Mouse (Mus musculus) midbrain, embryonic 10.5 days (tissue): ENCODE results near the gene Farsa. TPM values are rescaled to one million over a fixed set of nuclear protein-coding genes. Genes with fewer than 3 reads are reported as not detected.
"Not testable (repeated sequence)": the region's sequence is repeated elsewhere in the genome, so short reads cannot be mapped to it uniquely, and the experiment has no call there.

Source experiments
- DNase-seq: peaks from one replicate; pipeline ENCODE4 v3.0.0-alpha.2; 2017; ENCODE audit warnings: low spot score
- H3K27ac ChIP-seq: fragments of 300-500 bp; sonication (generic); replicated peaks from 2 replicates; pipeline ENCODE4 v1.5.1; 2016; ENCODE audit warnings: mild to moderate bottlenecking
- H3K27me3 ChIP-seq: fragments of 300-500 bp; sonication (generic); 2 replicates; pipeline ENCODE4 v1.6.1; 2016; ENCODE audit warnings: low read depth, mild to moderate bottlenecking; ENCODE audit not compliant: poor library complexity, severe bottlenecking
- H3K36me3 ChIP-seq: fragments of 300-500 bp; sonication (generic); 2 replicates; pipeline ENCODE4 v1.6.1; 2016; ENCODE audit warnings: mild to moderate bottlenecking, moderate library complexity
- H3K4me1 ChIP-seq: fragments of 300-500 bp; sonication (generic); 2 replicates; pipeline ENCODE4 v1.6.1; 2016
- H3K4me3 ChIP-seq: fragments of 300-500 bp; sonication (generic); 2 replicates; pipeline ENCODE4 v1.5.1; 2016; ENCODE audit warnings: mild to moderate bottlenecking, moderate library complexity
- H3K9me3 ChIP-seq: fragments of 300-500 bp; sonication (generic); replicated peaks from 2 replicates; pipeline ENCODE4 v1.6.1; 2016; ENCODE audit warnings: mild to moderate bottlenecking
- WGBS: fragments of 180-500 bp; shearing (Covaris S2); methylation state at CpG from one replicate; pipeline ENCODE4 v1.1.7; 2016; 5-methylcytosine and 5-hydroxymethylcytosine counted together
- polyA plus RNA-seq: library from polyadenylated mRNA; unstranded; fragments of >200 nt; fragmentation: Nextera tagmentation; extraction: Ambion mirVana; gene quantifications from 2 replicates; pipeline ENCODE4 v1.2.1, GENCODE M21; 2016

Farsa gene
- polyA plus RNA-seq, 1 experiment from 2014 or later = 133 TPM

DNA sequence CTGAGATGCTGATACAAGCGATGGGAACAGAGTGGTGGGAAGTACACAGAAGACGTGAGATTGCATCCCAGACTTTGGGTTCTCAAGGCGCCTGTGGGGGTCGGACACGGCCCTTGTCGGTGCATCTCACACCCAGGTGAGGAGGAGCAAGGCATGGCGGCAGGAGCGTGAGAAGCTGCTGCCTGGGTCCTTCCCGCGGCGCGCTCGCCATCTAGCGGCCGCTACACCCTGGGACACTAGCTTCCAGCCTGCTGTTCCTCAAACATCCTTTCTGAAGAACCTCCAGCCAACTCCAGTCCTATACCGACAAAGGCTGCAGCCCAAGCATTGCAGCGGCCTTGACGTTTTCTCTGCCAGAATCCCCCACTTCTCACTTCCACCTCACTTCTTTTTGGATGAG, 33.1 kb upstream of the Farsa start:
- peak overlapping the region; percentile 38; the same call in 1 of the 2 replicates for H3K27ac ChIP-seq
- no peaks in the 10 kb centered on the region for H3K36me3 ChIP-seq
- DNase-seq = peak; percentile 75
- H3K9me3 ChIP-seq = no peaks in the 10 kb centered on the region
- peak overlapping the region; percentile 36 for H3K4me3 ChIP-seq
- H3K4me1 ChIP-seq = peaks cover 16% of the 10 kb centered on the region
- H3K27me3 ChIP-seq = peaks cover 39% of the 10 kb centered on the region
- under 1% methylated on average over 18 of the region's 18 CpGs for WGBS

DNA sequence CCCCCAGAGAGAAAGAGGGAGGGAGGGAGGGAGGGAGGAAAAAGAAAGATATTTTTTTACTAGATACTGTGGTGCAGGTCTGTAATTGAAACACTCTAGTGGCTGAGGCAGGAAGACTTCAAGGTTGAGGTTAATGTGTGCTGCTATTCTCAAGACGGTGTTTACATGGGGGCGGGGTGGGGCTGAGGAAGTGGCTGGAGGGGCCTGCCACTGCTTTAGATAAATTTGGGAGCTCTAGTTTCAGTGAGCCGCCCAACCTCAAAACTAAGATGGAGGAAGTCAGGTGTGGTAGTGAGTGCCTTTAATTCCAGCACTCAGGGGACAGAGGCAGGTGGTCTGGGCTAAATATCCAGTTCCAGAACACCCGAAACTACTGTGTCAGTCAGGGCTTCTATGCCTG, 31.2 kb upstream of the Farsa start:
- H3K9me3 ChIP-seq = no peaks in the 10 kb centered on the region
- 76% methylated on average over 4 of the region's 4 CpGs for WGBS

DNA sequence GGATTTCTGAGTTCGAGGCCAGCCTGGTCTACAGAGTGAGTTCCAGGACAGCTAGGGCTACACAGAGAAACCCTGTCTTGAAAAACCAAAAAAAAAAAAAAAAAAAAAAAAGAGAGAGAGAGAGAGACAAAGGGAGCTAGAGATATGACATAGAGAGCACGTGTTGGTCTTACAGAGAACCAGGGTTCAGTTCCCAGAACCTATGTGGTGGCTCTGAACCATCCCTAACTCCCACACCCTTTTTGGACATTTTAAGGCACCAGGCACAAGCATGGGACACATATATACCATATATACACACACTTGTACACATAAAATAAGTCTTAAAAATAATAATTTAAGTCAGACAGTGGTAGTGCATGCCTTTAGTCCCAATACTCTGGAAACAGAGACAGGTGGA, 30.3 kb upstream of the Farsa start:
- not testable (repeated sequence) for H3K4me3 ChIP-seq, H3K27ac ChIP-seq, H3K36me3 ChIP-seq, DNase-seq, H3K9me3 ChIP-seq
- H3K27me3 ChIP-seq = peaks cover 35% of the 10 kb centered on the region
- peaks cover 16% of the 10 kb centered on the region for H3K4me1 ChIP-seq
- 87% methylated on average over 2 of the region's 2 CpGs for WGBS

More for the DNA sequence above, 31.2 kb upstream of the Farsa start:
- no peak overlapping the region for H3K27ac ChIP-seq
- H3K4me1 ChIP-seq = peaks cover 16% of the 10 kb centered on the region
- peaks cover 39% of the 10 kb centered on the region for H3K27me3 ChIP-seq
- no peak for DNase-seq
- H3K36me3 ChIP-seq = no peaks in the 10 kb centered on the region
- H3K4me3 ChIP-seq = no peak overlapping the region

DNA sequence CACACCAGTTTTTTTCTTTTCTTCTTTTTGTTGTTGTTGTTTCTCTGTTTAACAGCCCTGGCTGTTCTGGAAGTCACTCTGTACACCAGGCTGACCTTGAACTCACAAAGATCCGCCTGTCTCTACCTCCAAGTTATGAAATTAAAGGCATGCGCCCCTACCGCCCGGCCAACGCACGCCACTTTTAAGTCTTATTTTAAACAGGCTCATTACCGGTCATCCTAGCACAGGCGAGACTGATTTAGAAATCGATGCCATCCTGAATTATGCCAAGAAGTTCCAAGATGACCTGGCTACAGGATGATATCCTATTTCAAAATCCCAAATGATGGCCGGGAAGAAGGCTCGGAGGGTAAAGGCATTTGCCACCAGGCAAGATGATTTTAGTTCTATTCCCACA, 25.3 kb upstream of the Farsa start, which contains the start of gene Gadd45gip1:
TSS of gene Gadd45gip1 (plus strand) at position 33 of the 400 bp plus-strand sequence.
- Histone ChIP-seq H3K27me3 (no peaks in the 10 kb centered on the region), H3K36me3 (peaks cover 32% of the 10 kb centered on the region), H3K4me1 (peaks cover 8% of the 10 kb centered on the region), H3K27ac (peak within 1 kb of the TSS; percentile 99), H3K4me3 (peak within 1 kb of the TSS; percentile 99), H3K9me3 (no peaks in the 10 kb centered on the region; the same call in 1 of the 2 replicates)
- no peak for DNase-seq
- 82% methylated on average over 11 of the region's 11 CpGs for WGBS

DNA sequence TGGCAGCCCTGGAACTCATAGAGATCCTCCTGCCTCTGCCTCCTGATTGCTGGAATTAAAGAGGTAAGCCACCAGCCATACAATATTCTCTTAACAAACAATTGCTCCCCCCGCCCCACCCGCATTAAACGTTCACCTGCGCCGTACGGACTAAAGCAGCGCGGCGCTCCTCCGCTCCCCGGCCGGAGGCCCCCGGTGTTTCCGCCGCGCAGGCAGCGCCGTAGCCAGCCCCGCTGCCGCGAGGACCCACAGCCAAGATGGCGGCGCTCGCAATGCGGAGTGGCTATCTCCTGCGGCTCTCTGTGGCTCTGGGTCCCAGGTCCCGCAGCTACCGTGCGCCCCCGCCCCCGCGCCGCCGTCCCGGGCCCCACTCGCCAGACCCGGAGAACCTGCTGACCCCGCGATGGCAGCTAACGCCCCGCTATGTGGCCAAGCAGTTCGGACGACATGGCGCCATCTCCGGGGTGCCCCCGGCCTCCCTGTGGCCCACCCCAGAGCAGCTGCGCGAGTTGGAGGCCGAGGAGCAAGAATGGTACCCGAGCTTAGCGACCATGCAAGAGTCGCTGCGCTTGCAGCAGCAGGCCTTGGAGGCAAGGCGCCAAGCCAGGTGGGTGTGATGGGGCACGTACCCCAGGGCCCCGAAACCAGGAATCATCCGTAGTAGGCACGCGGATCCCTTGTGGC, 24.6 kb upstream of the Farsa start:
- Histone ChIP-seq H3K27ac (peak overlapping the region; percentile 99), H3K27me3 (no peaks in the 10 kb centered on the region), H3K9me3 (no peaks in the 10 kb centered on the region; the same call in 1 of the 2 replicates), H3K36me3 (peaks cover 39% of the 10 kb centered on the region), H3K4me1 (peaks cover 13% of the 10 kb centered on the region), H3K4me3 (peak overlapping the region; percentile 99)
- 2% methylated on average over 59 of the region's 59 CpGs for WGBS
- DNase-seq = peak; percentile 84

DNA sequence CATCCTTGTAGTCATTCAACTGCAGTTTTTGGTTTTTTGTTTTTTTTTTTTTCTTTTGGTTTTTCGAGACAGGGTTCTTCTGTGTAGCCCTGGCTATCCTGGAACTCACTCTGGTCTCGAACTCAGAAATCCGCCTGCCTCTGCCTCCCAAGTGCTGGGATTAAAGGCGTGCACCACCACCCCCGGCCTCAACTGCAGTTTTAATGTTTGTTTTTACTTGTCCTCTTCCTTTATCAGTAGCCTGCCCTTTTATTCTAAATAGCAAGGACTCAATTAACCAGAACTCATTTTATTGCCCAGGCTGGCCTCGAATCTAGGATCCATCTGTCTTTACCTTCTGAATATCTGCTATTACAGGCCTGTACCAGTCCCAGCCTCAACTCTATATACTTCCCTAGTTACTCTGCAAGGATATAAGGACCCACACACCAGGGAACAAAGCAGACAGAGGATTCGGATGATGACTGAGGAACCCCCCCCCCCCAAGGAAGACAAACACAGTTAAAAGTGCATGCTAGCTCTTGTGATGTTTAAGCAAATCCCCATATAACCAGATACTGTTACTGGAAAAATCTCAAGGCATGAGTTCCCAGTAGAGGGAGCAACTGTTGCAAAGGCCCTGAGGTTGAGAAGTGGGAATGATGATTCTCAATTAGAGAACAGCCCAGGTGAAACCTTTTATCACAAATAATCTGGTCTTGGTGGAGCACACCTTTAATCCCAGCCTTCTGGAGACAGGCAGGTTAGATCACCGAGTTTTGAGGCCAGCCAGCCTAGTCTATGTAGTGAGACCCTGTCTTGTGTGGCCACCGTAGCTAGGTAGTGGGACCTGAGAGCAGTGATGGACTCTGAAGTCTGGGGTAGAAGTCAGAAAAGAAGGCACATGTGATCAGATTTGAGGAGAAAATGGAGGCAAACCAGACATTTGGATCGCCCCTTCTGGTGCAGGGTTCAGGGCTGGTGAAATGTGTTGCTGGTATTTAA, 23.7 kb upstream of the Farsa start:
- peak overlapping the region; percentile 99 for H3K27ac ChIP-seq
- no peaks in the 10 kb centered on the region; the same call in 1 of the 2 replicates for H3K9me3 ChIP-seq
- no peak for DNase-seq
- H3K4me1 ChIP-seq = peaks cover 21% of the 10 kb centered on the region
- H3K27me3 ChIP-seq = no peaks in the 10 kb centered on the region
- H3K4me3 ChIP-seq = peak overlapping the region; percentile 99
- peaks cover 48% of the 10 kb centered on the region for H3K36me3 ChIP-seq
- WGBS = 75% methylated on average over 10 of the region's 10 CpGs

DNA sequence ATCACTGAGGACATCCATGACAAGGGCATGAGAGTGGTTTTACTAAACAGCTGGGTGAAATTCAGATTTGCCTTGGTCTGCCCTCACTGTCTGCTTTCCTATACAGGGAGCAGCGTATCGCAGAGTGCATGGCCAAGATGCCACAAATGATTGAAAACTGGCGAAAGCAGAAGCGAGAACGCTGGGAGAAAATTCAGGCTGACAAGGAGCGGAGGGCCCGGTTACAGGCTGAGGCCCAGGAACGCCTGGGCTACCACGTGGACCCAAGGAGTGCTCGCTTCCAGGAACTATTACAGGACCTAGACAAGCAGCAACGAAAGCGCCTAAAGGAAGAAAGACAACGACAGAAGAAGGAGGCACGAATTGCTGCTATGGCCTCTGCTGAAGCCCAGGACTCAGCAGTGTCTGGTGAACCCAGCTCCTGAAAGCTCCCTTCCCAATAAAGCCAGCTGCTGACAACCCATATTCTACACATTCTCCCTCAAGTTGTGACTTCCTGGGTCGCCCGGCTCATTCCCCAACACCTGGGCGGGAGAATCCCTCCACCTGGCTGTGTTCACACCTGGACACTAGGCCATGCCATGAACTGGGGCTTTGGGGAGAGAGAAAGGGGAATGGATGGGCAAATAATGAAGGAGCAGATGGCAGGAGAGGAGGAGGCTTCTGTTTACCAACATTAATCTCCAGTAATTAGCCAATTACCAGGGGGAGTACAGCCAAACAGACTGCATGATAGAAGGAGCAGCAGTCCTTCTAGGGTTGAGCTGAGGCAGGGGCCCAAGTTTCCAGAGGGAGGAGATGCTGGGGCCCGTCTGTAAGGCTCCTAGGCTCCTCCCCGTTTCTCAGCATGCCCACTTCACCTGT, 22.6 kb upstream of the Farsa start:
- Histone ChIP-seq H3K27ac (no peak overlapping the region), H3K36me3 (peaks cover 59% of the 10 kb centered on the region), H3K27me3 (no peaks in the 10 kb centered on the region), H3K4me3 (peak overlapping the region; percentile 99), H3K4me1 (peaks cover 32% of the 10 kb centered on the region), H3K9me3 (no peaks in the 10 kb centered on the region; the same call in 1 of the 2 replicates)
- DNase-seq = no peak
- 90% methylated on average over 19 of the region's 19 CpGs for WGBS

DNA sequence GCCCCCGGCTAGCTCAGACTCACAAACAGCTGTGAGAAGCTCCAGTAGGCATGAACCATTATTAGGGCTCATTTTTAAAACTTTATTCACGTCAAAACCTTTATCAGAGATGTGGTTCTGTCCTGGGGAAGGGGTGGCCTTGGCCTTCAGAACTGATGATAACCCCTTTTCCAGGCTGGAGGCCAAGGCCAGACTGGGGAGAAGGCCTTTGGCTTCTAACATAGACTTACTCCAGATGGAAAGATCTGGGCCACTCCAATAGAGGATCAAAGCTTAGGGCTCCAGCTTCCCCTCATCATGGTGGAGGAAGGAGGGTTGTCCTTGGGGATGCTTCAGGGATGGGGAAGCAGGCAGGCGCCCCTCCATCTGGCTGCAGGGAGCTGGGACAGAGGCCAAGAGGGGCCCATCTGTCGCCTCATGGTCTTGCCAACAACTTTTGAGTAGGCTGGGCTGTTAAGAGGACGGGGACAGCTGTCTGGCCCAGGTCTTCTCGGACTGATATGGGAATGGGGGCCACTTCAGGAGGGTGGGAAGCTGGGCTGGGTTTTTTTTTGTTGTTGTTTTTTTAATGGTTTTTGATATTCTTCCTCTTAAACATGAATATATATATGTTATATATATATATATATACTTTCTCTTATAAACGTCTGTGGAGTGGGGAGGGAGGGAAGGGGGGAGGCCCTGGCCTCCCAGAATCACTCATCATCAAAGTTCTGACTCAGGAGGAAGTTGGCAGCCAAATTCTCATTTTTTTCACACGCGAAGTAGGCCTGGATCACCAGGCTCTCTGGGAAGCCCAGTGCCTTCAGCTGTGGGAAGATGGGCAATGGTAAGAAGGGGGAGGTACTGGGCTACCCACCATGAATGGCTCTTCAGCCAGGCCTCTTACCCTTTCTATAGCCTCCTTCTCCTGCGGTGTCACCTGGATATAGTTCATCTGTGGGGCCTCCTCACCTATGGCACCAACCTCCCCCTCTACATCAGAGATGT, 21.6 kb upstream of the Farsa start:
- H3K36me3 ChIP-seq = peaks cover 60% of the 10 kb centered on the region
- 88% methylated on average over 10 of the region's 10 CpGs for WGBS
- H3K27me3 ChIP-seq = no peaks in the 10 kb centered on the region
- H3K27ac ChIP-seq = no peak overlapping the region
- H3K4me1 ChIP-seq = peaks cover 41% of the 10 kb centered on the region
- no peak overlapping the region for H3K4me3 ChIP-seq
- no peak for DNase-seq
- H3K9me3 ChIP-seq = no peaks in the 10 kb centered on the region; the same call in 1 of the 2 replicates

DNA sequence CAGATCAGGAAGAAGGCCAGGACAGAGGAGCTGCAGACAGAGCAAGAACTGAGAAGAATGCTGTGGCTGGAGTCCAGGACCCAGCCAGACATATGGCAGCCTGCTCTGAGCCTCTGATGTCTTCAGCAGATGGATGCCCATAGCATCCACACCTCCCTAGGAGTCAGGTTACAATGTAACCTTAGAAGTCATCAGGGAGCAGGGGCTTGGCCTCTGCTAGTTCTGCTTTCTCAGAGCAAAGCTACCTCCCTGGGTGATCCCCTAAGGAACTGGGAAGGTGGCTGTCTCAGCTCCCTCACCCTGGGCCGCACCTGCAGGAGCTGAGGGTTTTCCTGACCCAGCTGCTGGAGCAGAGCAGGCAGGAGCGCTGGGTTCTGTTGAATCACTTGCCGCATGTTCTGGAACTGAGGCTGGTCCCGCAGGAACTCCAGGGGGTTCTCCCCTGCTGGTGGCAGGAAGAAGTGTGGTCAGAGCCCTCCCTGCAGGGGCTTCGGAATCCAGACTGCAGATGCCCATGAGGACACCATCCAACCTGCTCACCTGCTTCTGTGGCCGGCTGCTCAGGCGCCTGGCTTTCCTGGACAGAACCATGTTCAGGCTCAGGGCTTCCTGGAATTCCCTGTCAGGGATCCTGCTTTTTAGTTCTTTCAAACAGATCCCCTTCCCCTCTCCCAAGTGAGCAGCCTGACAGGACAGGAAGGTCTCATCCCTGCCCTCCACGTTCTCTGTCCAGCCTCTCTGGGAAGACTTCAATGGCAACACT, 19.5 kb upstream of the Farsa start:
- WGBS = 63% methylated on average over 8 of the region's 8 CpGs
- Histone ChIP-seq H3K27me3 (no peaks in the 10 kb centered on the region), H3K36me3 (peaks cover 74% of the 10 kb centered on the region), H3K27ac (no peak overlapping the region), H3K9me3 (no peaks in the 10 kb centered on the region), H3K4me1 (peaks cover 42% of the 10 kb centered on the region), H3K4me3 (no peak overlapping the region)
- no peak for DNase-seq

DNA sequence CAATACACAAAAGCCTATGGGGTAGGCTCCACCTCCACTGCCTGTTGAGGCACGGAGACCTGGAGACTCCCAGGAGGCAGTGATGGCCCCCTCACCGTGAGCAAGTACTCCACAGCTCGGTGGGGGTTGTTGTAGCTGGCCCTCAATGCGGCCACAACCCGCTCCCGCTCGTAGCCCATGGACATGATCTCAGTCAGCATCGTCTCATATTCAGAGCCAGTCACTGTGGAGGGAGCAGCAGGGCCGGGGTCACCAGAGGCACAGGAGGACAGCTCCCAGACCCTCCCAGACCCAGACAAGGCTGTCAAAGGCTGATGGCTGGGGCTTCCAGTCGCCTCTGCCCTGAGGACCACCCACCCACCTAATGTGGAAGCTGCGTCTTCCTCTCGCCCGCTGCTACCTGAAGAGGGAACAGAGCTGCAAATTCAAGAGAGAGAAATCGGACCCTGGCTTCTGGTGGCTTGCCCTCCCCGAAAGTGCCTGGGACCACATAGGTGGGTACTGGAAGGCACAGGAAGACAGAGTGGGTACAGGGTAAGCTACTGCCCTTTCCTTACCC, 18.8 kb upstream of the Farsa start:
- DNase-seq = no peak
- H3K36me3 ChIP-seq = peaks cover 80% of the 10 kb centered on the region
- 88% methylated on average over 15 of the region's 15 CpGs for WGBS
- H3K27ac ChIP-seq = no peak overlapping the region
- no peaks in the 10 kb centered on the region for H3K9me3 ChIP-seq
- H3K27me3 ChIP-seq = no peaks in the 10 kb centered on the region
- H3K4me1 ChIP-seq = peaks cover 44% of the 10 kb centered on the region
- H3K4me3 ChIP-seq = 0 out of 2 replicates have a peak overlapping the region, but pooled peaks have one; percentile 26
